Mouse (Mus musculus): ENCODE results near the gene Nsd1.

Gene Nsd1

DNA sequence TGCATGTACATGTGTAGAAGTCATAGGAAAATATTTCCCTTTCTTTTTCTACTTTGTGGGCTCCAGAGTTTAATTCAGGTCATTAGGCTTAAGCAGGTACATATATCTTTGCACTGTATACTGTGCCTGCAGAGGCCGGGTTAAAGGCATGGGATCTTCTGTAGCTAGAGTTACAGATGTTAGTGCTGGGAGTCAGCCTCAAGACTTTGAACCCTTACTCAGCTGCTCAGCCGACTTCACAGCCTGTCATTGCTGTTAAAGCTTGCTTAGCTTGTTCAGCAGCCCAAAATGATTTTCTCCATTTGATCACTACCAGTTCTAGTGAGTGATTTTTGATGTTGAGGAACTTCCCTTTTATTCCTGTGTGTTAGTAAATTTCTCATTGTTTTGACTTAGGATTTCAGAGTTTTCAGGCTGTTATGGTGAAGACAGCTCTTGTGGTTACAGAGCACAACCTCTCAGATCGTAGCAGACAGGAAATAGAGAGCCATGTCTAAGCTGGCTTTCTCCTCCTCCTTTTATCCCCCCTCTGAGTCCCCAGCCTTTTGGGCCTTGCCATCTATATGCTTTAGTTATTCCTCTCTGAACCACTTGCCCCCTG, 45.6 kb downstream of the Nsd1 start:
- DNase-seq (ENCODE audit: low spot score) = no peak

DNA sequence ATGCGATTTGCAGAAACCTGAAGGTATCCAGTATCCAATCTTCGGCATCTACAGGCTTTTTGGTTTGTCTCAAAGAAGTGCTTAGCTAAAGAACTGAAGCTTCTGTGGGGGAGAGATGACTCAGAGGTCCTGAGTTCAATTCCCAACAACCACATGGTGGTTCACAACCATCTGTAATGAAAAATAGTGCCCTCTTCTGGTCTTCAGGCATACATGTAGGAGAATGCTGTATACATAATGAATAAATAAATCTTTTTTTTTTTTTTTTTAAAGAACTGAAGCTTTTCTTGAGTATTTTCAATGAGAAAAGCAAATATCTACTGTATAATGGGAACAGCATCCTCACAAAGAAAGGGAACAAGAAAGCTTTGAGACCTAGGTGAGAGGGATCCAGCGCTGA, 49.1 kb downstream of the Nsd1 start:
- no peak for DNase-seq (ENCODE audit: low spot score)

DNA sequence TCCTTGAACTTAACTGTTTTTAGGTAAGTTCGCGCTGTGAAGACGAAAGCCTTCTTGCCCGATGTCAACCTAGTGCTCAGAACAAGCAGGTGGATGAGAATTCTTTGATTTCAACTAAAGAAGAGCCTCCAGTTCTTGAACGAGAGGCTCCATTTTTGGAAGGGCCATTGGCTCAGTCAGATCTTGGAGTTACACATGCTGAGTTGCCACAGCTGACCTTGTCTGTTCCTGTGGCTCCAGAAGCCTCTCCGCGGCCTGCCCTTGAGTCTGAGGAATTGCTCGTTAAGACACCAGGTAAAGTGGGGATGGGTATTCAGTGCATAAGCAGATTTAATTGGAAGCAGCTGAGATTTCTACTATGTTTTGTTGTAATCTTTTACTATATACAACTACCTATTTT, 51.9 kb downstream of the Nsd1 start:
- DNase-seq (ENCODE audit: low spot score) = no peak

DNA sequence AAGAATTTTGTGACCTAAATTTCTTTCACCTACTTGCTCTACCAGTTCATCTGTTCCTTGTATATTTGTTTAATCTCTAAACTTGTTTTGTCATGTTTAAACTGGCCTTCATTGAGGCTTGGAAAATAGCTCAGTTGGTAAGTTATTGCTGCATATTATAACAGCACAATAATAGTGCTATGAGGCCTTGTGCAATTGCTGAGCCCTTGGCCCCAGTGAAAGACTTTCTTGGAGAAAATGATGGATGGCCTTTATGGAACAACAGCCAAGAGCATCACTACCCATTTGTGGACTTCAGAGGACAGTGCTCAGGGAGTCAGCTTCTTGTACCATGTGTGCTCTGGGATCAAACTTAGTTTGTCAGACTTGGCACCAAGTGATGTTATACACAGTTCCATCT, 52.5 kb downstream of the Nsd1 start:
- DNase-seq (ENCODE audit: low spot score) = no peak

DNA sequence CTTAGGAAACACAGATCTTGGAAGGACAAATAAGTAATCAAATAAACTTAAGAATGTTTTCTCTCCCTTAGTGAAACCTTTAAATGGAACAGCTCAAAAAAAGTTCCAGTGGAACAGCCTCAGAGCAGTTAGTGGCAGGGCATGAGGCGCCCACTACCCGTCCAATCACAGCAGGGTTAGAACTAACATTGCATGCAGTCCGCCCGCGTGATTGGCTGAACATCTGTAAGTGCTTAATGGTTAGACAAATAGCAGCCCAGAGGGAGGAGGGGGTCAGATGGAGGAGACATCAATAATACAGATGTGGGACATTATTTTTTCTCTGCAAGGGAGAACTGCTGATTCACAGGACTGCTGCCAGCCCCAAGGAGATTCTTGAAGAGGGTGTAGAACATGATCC, 67.6 kb downstream of the Nsd1 start:
- peak; percentile 11 for DNase-seq (ENCODE audit: low spot score)

DNA sequence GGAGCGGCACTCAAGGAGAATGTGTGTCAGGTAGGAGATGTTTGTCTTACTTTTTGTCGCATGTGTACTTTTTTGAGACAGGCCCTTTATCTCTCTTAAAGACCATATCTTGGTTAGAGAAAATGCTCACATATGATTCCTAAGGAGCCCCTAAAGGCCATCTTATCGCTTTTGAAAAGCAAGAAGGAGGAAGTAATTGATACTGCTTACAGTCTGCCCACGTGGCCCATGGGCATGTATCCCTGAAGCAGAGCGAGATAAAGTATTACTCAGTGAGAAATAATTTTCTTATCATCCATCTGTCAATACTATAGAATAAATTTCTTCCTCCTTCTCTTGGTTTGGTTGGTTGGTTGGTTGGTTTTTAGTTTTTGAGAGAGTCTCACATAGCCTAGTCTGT, 68.1 kb downstream of the Nsd1 start:
- no peak for DNase-seq (ENCODE audit: low spot score)

DNA sequence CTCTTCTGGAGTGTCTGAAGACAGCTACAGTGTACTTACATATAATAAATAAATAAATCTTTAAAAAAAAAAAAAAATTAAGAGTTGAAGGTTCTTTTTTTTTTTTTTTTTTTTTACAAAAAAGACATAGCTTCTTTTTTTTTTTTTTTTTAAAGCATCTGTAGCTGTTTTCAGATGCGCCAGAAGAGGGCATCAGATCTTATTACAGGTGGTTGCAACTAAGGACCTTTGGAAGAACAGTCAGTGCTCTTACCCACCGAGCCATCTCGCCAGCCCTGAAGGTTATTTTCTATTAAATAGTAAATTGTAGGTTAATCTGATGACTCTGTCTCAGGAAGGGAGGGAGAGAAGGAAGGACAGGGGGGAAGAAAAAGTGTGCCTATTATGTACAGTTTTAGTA, 79.3 kb downstream of the Nsd1 start:
- peak; percentile 16 for DNase-seq (ENCODE audit: low spot score)

DNA sequence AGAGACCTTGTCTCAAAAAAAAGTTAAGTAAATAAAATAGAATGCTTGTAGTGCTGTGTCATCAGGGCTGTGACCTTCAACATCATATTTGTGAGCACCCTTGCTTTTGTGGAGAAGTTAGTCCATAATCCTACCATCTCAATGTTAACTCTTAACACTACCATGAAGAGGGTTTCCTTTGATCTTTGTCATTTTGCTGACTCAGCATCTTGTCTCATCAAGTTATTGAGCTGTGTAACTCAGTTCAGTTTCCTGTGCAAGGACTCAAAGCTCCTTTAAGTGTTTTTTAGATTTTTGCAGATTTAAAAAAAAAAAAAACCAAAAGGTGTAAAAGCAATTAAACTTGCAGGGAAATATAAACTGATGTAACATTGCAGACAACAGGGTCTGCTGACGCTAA, 87.2 kb downstream of the Nsd1 start:
- no peak for DNase-seq (ENCODE audit: low spot score)

DNA sequence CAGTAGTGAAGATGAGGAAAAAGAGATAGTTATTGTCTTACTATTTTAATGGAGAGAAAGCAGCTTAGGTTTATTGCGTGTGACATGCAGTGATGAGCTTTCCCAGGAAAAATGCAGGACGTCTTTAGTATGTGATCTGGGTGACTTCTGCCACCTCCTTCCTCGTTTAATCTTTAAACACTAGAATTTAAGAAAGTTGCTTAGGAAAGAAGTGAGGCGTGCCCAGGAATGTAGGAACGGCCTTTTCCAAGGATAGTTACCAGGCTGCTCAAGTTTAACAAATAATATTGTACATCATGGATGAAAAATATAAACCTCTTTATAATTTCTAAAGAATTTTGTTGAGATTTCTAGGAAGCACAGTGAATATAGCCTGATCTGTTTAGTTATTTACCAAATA, 91.3 kb downstream of the Nsd1 start:
- no peak for DNase-seq (ENCODE audit: low spot score)

DNA sequence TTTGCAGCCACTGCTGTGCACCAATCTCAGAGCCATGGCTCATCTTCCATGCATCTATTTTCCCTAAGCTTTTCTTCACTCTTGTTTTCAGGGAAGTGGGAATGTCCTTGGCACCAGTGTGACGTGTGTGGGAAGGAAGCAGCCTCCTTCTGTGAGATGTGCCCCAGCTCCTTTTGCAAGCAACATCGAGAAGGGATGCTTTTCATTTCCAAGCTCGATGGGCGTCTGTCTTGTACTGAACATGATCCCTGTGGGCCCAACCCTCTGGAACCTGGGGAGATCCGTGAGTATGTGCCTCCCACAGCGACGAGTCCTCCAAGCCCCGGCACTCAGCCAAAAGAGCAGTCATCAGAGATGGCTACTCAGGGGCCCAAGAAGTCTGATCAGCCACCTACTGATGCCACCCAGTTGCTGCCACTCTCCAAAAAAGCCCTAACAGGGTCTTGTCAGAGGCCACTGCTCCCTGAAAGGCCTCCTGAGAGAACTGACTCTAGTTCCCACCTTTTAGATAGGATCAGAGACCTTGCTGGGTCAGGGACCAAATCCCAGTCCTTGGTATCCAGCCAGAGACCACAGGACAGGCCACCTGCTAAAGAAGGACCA, 102.5 kb downstream of the Nsd1 start:
- DNase-seq (ENCODE audit: low spot score) = no peak

DNA sequence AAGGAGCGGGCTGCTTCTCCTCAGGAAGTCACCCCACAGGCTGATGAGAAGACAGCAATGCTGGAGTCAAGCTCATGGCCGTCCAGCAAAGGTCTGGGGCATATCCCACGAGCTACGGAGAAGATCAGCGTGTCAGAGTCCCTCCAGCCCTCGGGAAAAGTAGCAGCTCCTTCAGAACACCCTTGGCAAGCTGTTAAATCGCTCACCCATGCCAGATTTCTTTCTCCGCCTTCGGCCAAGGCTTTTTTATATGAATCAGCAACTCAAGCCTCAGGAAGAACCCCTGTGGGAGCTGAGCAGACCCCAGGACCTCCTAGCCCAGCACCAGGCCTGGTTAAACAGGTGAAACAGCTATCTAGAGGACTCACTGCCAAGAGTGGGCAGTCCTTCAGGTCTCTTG, 103.5 kb downstream of the Nsd1 start:
- DNase-seq (ENCODE audit: low spot score) = no peak

DNA sequence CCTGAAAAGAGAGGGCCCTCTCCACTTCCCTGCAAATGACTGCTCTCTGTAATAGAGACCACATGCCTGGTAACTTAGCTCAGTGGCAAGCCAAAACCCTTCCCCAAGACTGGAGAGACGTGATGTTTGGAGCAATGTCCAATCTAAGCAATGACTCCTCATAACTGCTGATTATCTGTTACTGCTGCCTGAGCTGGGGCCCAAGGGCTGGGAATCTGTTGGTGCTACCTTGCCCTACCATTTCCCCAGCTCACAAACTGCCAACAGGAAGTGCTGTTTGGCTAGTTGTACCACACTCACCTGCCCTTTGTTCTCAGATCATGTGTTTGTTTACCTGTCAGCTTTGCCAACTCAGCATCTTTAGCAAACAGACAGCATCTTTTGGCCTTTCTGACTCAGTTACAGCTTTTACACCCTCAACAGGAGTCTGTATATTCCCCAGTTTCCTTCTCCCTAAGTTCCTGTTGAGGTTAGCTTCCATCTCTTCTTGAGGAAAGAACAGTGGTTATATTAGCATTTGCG, 105.4 kb downstream of the Nsd1 start:
- no peak for DNase-seq (ENCODE audit: low spot score)

DNA sequence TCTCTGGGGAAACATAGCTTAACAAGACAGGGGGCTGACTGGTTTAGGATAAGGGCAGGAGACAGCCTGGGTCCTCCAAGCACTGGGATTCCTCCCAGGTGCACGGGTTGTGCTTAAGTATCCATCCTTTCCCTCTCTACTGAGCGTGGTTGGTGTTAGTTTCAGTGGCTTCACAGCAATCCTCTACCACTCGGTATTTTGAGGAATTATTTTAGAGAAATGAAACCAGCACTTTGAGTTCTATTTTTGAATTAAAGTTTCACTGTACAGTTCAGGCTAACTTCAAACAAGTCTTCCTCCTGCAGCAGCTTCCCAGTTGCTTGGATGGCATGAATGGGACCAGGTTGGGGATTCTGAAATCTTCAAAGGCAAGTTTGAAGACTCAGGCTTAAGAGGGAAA, 108.8 kb downstream of the Nsd1 start:
- DNase-seq (ENCODE audit: low spot score) = no peak

DNA sequence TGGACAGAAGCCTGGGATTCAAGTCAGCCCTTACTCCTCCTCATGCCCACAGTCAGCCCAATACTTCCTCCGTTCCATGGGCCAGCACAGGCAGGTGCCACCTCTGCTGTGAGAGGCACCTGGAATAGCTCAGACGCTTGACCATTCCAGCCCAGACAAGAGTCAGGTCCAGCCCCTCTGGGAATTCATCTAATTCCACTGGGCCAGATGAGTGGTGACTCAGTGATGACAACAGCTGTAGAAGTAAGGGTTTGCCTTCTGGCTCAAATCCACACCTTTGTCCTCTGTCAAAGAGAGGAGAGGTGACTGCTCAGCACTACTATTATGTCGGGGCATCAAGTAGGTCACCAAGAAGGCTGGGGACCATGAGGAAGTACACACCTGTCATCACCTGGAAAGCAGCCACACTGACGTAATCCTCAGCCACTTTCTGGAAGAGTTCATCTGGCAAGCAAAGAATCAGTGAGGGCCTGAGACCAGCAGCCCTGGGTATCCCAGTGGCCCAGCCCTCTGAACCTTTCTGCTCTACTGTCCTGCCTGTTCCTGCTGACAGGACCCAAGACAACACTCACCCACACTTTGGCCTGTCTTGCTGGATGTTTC, 110.5 kb downstream of the Nsd1 start, which contains the start of gene Prelid1:
TSS of gene Prelid1 (plus strand) at position 570 of the 603 bp plus-strand sequence.
- peak; percentile 76 for DNase-seq (ENCODE audit: low spot score)

DNA sequence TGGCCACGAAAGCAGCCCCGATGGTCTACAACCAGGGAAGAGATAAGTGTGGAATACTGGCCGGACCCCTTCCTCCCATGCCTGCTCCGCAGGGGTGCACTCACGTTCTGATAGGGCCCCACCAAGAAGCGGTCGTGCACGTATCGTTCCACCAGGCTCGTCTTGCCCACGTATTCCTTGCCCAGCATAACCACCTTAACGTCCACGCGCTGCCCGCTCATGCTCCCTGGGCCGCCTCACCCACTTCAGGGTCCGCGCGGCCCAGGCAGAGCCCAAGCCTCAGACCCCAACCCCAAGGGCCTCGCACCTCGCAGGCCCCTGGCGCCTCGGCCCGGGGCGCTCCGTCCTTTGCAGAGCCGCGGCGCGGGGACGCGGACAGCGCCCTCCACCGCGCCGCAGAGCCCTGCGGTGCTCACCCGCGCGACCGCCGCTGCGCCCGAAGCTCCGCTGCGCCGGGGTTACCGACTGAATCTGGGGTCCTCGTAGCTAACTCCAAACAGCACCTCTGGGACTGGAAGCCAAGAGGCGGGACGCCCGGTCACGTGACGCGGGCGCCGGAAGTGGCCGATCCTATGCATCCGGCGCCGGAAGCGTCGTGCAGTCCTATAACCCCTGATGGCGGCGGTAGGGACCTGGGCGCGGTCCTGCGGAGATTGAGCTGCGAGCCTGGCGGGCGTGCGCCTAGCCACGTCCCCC, 112.0 kb downstream of the Nsd1 start, which contains the start of gene Rab24:
TSS of gene Rab24 (minus strand) at position 513 of the 696 bp plus-strand sequence.
- DNase-seq (ENCODE audit: low spot score) = peak; percentile 92

DNA sequence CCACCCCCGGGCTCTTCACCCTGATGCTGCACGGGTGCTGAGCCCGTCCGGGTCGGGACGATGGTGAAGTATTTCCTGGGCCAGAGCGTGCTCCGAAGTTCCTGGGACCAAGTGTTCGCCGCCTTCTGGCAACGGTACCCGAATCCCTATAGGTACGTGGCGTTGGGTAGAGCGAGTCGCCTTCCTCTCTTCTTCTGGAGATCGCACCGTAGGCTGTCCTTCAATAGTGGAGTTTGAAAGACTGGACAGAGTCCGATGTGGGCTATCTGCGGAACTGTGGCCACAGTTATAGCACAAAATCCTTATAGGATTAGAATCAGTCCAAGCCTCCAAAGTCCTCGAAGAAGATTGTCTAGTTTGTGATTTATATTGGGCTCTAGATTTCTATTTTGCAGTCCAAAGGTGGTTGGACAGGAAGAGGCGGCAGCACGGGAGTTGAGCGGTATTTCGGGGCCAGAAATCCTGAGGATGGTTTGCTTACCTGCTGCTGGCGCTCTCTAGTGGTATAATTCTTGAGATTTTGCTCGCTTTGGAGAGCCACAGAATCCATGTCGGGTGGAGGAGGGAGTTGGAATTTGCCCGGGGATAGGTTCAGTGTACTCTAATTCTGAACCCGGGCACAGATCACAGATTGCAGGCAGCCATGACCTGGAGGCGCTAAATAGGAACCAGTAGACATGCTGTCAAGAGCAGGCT, 112.7 kb downstream of the Nsd1 start:
- peak; percentile 81 for DNase-seq (ENCODE audit: low spot score)

DNA sequence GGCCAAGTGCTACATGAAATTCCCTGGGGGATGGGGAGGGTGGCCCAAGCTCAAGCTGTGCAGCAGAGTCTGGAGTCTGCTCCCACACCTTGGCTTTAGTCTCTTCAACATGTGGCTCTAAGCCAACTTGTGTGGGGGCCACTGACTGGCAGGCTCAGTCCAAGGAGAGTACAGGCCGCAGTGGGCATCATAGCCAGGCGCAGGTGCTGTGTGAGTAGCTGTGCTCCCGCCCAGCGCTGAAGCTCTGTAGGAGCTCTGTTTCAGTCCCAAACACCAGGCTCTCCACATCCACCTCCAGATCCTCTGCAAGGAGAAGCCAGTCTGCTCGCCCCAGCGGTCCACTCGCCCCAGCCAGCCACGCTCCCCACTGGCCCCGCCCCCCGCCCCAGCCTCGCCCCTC, 116.0 kb downstream of the Nsd1 start:
- peak; percentile 66 for DNase-seq (ENCODE audit: low spot score)

DNA sequence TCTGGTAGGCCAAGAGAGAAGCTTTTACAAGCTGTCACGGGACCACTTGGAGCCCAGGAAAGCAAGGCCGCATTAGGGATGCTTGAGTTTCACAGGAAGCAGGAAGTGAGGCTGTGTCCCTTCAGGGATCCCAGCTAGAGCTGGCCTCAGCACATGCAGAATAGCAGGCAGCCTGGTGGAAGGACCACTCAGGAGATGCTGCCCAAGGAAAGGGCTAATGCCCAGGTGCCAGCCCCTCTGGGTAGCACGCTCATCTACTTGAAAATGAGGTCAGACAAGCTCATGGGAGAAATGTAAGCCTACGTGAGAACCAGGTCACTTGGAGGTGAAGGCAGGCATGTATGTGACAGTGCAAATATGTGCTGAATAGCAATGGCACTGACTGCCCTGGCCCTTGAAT, 117.6 kb downstream of the Nsd1 start:
- no peak for DNase-seq (ENCODE audit: low spot score)

DNA sequence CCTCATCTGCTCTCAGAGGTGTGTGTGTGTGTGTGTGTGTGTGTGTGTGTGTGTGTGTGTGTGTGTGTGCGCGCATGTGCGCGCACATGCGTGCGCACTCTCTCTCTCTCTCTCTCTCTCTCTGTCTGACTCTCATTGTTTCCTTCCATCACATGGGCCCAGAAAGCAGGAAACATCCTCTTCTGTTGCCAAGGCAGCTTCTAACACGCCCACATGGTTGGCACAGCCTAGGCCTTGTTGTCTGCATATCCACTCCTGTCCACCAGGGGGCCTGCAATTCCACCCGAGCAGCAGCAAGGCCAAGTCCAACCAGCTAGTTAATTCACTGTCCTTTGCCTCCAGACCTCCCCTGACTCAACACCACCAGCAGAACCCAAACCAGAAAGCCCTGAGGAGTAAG, 118.1 kb downstream of the Nsd1 start:
- peak; percentile 94 for DNase-seq (ENCODE audit: low spot score)

DNA sequence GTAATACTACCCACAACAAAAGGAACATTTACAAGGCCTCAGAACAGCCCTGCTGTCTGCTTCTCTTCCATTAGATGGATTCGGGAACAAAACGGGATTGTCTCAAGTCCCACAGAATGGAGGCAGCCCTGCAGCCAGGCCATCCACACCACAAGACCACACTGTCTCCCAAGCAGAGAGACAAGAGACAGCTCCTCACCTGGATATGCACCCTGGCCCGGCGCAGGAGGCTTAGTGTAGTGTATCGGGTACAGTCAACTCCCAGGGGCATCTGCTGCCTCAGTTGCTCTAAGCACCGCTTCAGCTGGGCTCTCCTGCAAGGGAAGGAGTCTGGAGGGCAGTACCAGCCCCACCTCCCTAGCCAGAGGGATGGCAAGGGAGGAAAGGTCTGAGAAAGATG, 118.6 kb downstream of the Nsd1 start:
- no peak for DNase-seq (ENCODE audit: low spot score)

DNA sequence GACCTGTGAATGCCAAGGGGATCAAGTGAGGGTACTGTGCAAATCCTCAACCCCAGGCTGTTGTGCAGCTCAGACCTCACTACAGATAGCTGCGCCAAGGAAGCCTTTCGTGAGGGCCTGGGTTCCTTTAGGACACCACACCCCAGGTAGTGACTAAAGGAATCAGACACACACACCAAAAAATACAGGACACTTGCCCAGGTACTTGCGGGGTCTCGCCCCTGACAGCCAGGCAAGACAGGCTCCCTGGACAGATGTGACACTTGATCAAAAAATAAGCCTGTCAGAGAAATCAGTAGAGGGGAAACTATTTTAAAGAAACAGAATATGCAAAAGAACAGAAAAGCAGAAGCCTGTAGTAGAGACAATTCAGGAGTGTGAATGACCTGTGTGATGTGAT, 119.1 kb downstream of the Nsd1 start:
- DNase-seq (ENCODE audit: low spot score) = no peak

DNA sequence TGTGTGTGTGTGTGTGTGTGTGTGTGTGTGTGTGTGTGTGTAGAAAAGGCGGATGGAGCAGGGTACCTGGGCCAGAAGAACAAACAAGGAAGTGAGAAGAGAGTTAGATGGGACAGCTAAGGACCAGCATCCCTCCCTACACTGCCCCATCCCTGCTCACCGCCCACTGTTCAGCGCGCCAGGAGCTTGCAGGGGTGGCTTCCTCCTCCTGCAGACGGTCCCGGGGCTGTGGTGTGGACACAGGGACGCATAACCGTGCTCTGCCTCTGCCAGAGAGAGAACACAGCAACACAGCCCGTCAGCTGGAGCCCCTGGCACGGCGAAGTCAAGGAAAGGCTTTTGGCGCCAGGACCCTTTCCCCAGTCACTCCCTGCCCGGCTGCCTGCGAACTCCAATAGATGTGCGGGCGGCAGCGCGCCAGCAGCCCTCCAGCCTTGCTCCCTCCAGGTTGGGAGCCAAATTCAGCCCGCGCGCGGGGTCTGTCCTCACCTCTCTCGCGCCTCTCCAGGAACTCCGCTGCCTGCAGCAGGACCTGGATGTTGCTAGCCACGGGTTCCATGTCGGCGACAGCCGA, 119.6 kb downstream of the Nsd1 start:
- DNase-seq (ENCODE audit: low spot score) = no peak
